Mouse (Mus musculus) forebrain, embryonic 14.5 days (tissue): Measurements from ENCODE around the gene Rab11fip5. TPM values are rescaled to one million over a fixed set of nuclear protein-coding genes. Genes with fewer than 3 reads are reported as not detected.

Experiments used
- ATAC-seq: fragments of 200-750 bp; cut with Nextera tagmentation; 2 replicates; pipeline ENCODE4 v1.8.0; 2017; ENCODE audit warnings: mild to moderate bottlenecking, moderate library complexity
- DNase-seq: peaks from one replicate; pipeline ENCODE4 v3.0.0-alpha.2; 2015; ENCODE audit warnings: low spot score
- H3K27ac ChIP-seq: fragments of 300-500 bp; sonication (generic); 2 replicates; pipeline ENCODE4 v1.5.1; 2014; ENCODE audit warnings: low read depth, mild to moderate bottlenecking, control low read depth, low read length, moderate library complexity
- H3K27me3 ChIP-seq: fragments of 300-500 bp; sonication (generic); replicated peaks from 2 replicates; pipeline ENCODE4 v1.6.1; 2014; ENCODE audit warnings: low read length, control low read depth, mixed read lengths; ENCODE audit not compliant: control insufficient read depth, insufficient read depth
- H3K36me3 ChIP-seq: fragments of 300-500 bp; sonication (generic); 2 replicates; pipeline ENCODE4 v1.6.1; 2014; ENCODE audit warnings: low read length, control low read depth; ENCODE audit not compliant: control insufficient read depth, insufficient read depth
- H3K4me1 ChIP-seq: fragments of 300-500 bp; sonication (generic); 2 replicates; pipeline ENCODE4 v1.6.1; 2014; ENCODE audit warnings: antibody characterized with exemption, low read length, control low read depth; ENCODE audit not compliant: control insufficient read depth, insufficient read depth
- H3K4me2 ChIP-seq: fragments of 300-500 bp; sonication (generic); 2 replicates; pipeline ENCODE4 v1.6.1; 2014; ENCODE audit warnings: mild to moderate bottlenecking, control low read depth, low read length
- H3K4me3 ChIP-seq: fragments of 300-500 bp; sonication (generic); 2 replicates; pipeline ENCODE4 v1.5.1; 2014; ENCODE audit warnings: low read depth, low read length, control low read depth
- H3K9ac ChIP-seq: fragments of 300-500 bp; sonication (generic); 2 replicates; pipeline ENCODE4 v1.6.1; 2014; ENCODE audit warnings: mild to moderate bottlenecking, low read length, control low read depth, moderate library complexity
- H3K9me3 ChIP-seq: fragments of 300-500 bp; sonication (generic); replicated peaks from 2 replicates; pipeline ENCODE4 v1.6.1; 2016; ENCODE audit warnings: low read length, control low read depth, mixed read lengths; ENCODE audit not compliant: control insufficient read depth
- WGBS: fragments of 180-500 bp; shearing (Covaris S2); extraction: QIAGEN DNeasy Blood & Tissue Kit; methylation state at CpG from one replicate; pipeline ENCODE4 v1.1.7; 2014; 5-methylcytosine and 5-hydroxymethylcytosine counted together
- polyA plus RNA-seq: library from polyadenylated mRNA; unstranded; fragments of >200 nt; fragmentation: Nextera tagmentation; extraction: Ambion mirVana; gene quantifications from 2 replicates; pipeline ENCODE4 v1.2.1, GENCODE M21; 2014

Gene Rab11fip5
- polyA plus RNA-seq, 1 experiment from 2014 or later = 9.2 TPM

DNA sequence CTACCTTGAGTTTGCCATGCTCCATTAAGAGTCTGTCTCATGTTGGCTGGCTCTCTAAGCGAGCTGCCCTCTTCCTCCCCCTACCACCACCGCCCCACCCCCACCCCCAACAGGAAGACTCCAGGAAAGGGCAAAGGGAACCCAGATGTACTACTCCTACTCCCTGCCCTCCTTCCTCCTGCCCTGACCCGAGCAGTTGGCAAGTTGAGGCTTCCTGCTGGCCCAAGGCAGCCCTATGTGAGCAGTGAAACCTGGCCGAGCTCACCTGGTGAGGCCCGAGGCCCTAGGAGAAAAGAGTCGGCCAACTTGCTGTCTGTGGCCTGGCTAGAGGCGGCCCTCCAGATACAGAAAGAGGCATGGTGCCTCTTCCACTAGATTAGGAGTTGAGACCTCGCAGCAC, 4.2 kb upstream of the Rab11fip5 start:
- no peaks in the 10 kb centered on the region for H3K36me3 ChIP-seq
- no peak overlapping the region for H3K9ac ChIP-seq
- DNase-seq (no peak), ATAC-seq (no peak)
- H3K27ac ChIP-seq = no peak overlapping the region
- H3K4me1 ChIP-seq = peaks cover 5% of the 10 kb centered on the region
- no peaks in the 10 kb centered on the region for H3K27me3 ChIP-seq
- 53% methylated on average over 8 of the region's 8 CpGs for WGBS
- H3K4me2 ChIP-seq = no peak overlapping the region
- H3K4me3 ChIP-seq = no peak overlapping the region
- H3K9me3 ChIP-seq = no peaks in the 10 kb centered on the region

DNA sequence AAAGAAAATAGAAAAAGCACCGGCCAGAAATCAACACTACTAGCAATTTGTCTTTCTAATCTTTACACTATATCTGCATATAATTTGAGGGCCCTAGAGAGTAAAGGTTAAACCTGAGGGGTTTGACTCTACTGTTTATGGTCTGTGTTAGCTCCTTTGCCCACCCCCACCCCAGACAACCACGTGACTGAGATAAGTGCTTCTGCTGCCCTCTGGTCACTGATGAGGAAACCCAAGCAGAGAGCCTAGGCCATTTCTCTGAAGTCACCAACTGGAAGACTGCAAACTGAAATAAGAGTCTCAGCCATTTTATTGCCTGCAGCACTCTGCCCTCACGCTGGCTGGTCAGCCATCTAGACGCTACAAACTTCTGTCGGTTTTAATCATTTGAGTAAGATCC, 3.4 kb upstream of the Rab11fip5 start:
- no peaks in the 10 kb centered on the region for H3K36me3 ChIP-seq
- ATAC-seq = no peak
- no peak overlapping the region for H3K9ac ChIP-seq
- 61% methylated on average over 5 of the region's 5 CpGs for WGBS
- DNase-seq = no peak
- H3K4me3 ChIP-seq = no peak overlapping the region
- H3K4me1 ChIP-seq = peaks cover 12% of the 10 kb centered on the region
- H3K9me3 ChIP-seq = no peaks in the 10 kb centered on the region
- no peaks in the 10 kb centered on the region for H3K27me3 ChIP-seq
- H3K27ac ChIP-seq = no peak overlapping the region
- H3K4me2 ChIP-seq = no peak overlapping the region

DNA sequence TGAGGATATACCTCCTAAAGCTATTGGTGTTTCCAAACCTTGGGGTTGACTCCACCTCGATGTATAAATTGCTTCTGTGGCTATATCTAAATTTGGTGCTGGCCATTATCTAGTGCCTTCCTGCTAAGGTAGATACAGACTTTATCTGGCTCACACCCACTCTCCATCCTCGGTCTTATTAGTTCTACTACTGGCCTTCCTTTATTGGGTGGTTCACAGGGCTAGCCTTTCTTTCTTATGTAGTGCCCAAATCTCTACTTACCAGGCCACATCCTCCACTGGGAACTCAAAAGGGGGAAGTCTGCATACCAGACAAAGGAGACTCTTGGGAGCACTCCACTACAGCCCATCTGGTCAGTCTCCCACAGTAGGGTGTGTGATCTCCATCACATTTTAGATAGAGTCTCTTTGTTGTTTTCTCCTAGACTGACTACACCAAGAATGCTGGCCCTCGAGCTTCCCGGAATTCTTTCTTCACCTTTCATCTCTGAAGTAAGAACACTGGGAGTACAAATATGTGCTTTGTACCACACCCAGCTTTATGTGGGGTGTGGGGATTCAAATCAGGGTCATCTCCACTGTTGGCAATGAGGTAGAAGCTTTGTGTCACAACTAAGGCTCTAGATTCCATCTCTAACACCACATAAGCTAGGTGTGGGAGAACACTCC, 2.8 kb upstream of the Rab11fip5 start:
- 88% methylated on average over 4 of the region's 4 CpGs for WGBS
- Histone ChIP-seq H3K4me2 (no peak overlapping the region), H3K4me1 (peaks cover 18% of the 10 kb centered on the region), H3K4me3 (no peak overlapping the region), H3K9me3 (no peaks in the 10 kb centered on the region), H3K9ac (no peak overlapping the region), H3K27ac (no peak overlapping the region), H3K27me3 (no peaks in the 10 kb centered on the region), H3K36me3 (no peaks in the 10 kb centered on the region)
- DNase-seq (no peak), ATAC-seq (no peak)

DNA sequence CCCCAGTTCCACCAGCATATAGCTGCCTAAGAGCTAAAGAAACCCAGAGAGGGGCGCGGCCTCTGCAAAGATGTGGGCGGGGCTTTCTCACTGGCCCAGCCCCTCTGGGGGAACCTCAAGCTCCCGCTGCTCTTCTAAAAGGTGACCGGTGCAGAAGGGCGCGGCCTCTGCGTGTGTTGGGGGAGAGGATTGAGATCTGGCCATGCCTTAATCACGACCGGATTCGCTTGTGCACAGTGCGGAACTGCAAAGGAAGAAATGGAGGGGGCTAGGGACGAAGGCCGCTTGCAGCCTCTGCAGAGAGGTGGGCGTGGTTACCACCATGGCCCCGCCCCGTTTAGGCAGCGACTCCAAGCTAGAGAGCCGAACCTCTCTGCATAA, 290 bp upstream of the Rab11fip5 start:
- Histone ChIP-seq H3K9ac (peak overlapping the region; percentile 82), H3K4me1 (peaks cover 22% of the 10 kb centered on the region; the same call in 1 of the 2 replicates), H3K27me3 (no peaks in the 10 kb centered on the region), H3K9me3 (no peaks in the 10 kb centered on the region), H3K27ac (0 out of 2 replicates have a peak overlapping the region, but pooled peaks have one; percentile 44), H3K4me2 (peak overlapping the region; percentile 82), H3K4me3 (peak overlapping the region; percentile 75), H3K36me3 (no peaks in the 10 kb centered on the region)
- peak; percentile 98 for ATAC-seq
- 0% methylated on average over 19 of the region's 19 CpGs for WGBS
- DNase-seq = peak; percentile 98

DNA sequence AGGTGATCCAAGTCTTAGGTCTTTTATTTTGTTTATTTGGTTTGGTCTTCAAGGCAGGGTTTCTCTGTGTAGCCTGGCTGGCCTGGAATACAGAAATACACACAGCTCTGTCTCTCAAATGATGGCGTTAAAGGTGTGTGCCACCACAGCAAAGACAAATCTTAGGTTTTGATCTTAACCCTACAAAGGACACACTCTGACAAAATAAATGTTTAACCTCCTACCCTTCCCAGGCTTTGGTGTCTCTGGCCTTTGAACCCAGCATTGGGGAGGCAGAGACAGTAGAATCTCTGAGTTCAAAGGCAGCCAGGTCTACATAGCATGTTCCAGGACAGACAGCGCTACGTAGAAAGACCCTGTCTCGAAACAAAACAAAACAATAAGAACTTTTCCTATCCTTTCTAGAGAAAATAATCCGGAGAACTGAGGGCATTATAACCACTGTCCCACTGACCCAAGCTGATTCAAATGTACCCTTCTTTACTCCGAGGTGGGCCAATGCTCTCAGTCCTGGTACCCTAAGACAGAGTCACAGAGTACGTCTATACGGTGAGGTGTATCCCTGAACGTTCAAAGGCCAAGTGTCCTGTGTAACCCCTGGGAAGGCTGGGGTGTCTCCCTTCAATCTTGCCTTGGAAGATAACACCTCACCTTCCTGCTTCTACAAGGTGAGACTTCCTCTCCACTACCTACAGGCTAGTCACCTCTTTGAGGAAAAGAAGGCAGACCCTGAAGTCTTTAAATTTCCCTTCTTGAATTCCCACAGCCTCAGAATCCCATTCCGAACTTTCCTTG, 1.2 kb downstream of the Rab11fip5 start:
- 87% methylated on average over 10 of the region's 10 CpGs for WGBS
- Histone ChIP-seq H3K9ac (peak overlapping the region; percentile 82), H3K4me3 (peak overlapping the region; percentile 75), H3K27me3 (no peaks in the 10 kb centered on the region), H3K9me3 (no peaks in the 10 kb centered on the region), H3K4me2 (peak overlapping the region; percentile 82), H3K36me3 (no peaks in the 10 kb centered on the region), H3K27ac (no peak overlapping the region), H3K4me1 (peaks cover 22% of the 10 kb centered on the region; the same call in 1 of the 2 replicates)
- no peak for DNase-seq
- ATAC-seq = no peak

DNA sequence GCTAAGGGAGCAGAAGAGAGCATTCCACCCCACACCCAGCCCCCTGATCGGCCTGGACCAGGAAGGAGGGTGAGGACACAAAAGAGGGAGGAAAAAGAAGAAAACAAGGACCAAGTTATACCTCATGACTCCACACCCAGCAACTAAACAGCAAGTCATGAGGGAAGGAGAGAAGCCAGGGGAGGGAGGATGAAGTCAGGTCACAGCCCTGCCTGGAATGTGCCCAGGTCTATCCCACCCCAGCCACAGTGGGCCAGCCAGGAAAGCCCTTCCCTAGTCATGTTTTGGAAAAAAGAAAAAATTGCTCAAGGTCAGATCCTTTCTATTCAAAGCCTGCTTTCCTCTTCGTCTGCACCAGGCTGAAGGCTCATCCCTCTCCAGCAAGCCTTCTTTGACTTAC, 1.9 kb downstream of the Rab11fip5 start:
- Histone ChIP-seq H3K9me3 (no peaks in the 10 kb centered on the region), H3K27me3 (no peaks in the 10 kb centered on the region), H3K27ac (no peak overlapping the region), H3K4me1 (peaks cover 22% of the 10 kb centered on the region; the same call in 1 of the 2 replicates), H3K4me3 (no peak overlapping the region), H3K9ac (no peak overlapping the region), H3K36me3 (no peaks in the 10 kb centered on the region), H3K4me2 (peak overlapping the region; percentile 82)
- no peak for ATAC-seq
- WGBS = 88% methylated on average over 2 of the region's 2 CpGs
- no peak for DNase-seq

DNA sequence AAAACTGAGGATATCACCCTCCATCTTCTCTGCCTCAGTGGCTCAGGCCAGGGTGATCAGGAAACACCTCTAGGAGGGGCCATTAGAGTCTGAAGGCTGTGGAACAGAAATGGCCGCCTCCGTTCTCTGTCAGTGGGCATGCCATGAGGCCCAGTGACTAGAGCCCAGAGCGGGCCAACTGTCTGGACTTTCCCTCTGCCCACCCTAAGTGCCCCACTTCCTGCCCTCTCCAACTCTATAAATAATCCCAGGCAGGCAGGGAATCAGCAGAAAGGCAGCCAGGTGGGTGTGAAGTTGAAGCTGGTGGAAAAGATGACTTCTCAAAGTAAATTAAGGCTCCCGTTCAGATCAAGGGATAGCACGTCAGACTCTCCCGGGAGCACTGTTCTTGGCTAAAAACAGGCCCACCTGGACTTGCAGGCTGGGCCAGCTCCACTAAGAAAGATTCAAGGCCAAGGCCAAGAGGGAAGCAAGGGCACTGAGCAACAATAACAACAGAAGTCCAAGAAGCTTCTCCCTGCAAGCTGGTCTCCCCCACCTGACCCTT, 2.5 kb downstream of the Rab11fip5 start:
- no peaks in the 10 kb centered on the region for H3K9me3 ChIP-seq
- H3K36me3 ChIP-seq = no peaks in the 10 kb centered on the region
- WGBS = 86% methylated on average over 6 of the region's 6 CpGs
- H3K27me3 ChIP-seq = no peaks in the 10 kb centered on the region
- H3K4me3 ChIP-seq = no peak overlapping the region
- peaks cover 22% of the 10 kb centered on the region; the same call in 1 of the 2 replicates for H3K4me1 ChIP-seq
- no peak for DNase-seq
- ATAC-seq = no peak
- H3K4me2 ChIP-seq = no peak overlapping the region; the same call in 1 of the 2 replicates
- 0 out of 2 replicates have a peak overlapping the region, but pooled peaks have one; percentile 21 for H3K9ac ChIP-seq
- no peak overlapping the region for H3K27ac ChIP-seq

DNA sequence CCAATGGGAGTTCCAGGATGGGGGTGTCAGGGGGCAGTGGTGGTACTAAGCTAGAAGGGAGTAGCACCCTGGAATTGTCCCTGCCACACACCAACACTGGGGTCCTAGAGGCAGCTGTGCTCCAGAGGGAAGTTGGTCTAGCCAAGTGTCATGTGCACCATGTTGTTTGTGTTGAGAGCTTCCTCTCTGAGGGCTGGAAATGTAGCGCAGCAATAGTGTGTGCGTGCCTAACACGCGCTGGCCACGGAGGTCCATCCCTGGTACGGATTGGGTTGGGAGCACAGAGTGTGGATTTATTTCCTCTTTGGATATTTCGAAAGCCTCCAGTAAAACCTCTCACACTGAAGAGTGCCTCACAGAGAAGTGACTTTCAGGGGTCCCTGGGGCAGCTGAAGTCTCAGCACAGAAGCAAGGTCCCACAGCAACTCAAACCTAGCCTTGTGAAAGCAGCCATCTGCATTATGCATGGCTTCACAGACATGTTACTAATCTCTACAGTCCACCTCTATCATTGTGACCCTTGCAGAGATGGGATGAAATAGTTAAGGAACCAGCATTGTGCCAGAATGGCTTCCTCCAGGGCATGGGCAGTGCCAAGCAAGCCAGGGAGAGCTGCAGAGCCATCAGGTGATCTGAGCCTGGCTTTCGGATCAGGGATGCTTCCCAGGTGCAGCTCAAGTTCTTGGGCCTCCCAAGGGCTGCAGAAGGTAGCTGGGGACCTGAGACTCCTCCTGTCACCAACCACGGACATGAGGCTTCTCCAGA, 3.6 kb downstream of the Rab11fip5 start:
- Histone ChIP-seq H3K27me3 (no peaks in the 10 kb centered on the region), H3K9ac (no peak overlapping the region), H3K9me3 (no peaks in the 10 kb centered on the region), H3K36me3 (no peaks in the 10 kb centered on the region), H3K4me3 (no peak overlapping the region), H3K4me1 (peaks cover 26% of the 10 kb centered on the region; the same call in 1 of the 2 replicates), H3K27ac (no peak overlapping the region), H3K4me2 (no peak overlapping the region)
- WGBS = 94% methylated on average over 9 of the region's 9 CpGs
- DNase-seq = no peak
- ATAC-seq = no peak
